Mouse (Mus musculus): ENCODE measurements at regions not wholly inside any gene's neighbourhood (a gene's known extent, or its start where the extent isn't known, plus 50 kb on each side); places are given as distances from the start of the nearest gene placed in this dataset.

- Histone ChIP-seq H3K9me3 (replicated peaks; ENCODE audit: control insufficient read depth, low read length) (no peaks in the 10 kb centered on the region), H3K4me3 (ENCODE audit: low read depth, low read length) (no peak overlapping the region), H3K4me2 (ENCODE audit: low read length) (no peak overlapping the region), H3K27ac (ENCODE audit: low read depth, low read length) (no peak overlapping the region), H3K9ac (ENCODE audit: low read length) (no peak overlapping the region), H3K4me1 (ENCODE audit: control insufficient read depth, insufficient read depth, low read length) (no peaks in the 10 kb centered on the region), H3K27me3 (replicated peaks; ENCODE audit: control insufficient read depth, insufficient read depth, low read length) (no peaks in the 10 kb centered on the region), H3K36me3 (ENCODE audit: control insufficient read depth, insufficient read depth, low read length) (no peaks in the 10 kb centered on the region)
- peak; percentile 51 for DNase-seq (ENCODE audit: low spot score)
- no peak for ATAC-seq
- 71% methylated on average over 3 of the region's 3 CpGs for WGBS
Measured at GRCm38 (mm10) chr9:116511450-116511849, 336.3 kb upstream of the Tgfbr2 start.

DNA sequence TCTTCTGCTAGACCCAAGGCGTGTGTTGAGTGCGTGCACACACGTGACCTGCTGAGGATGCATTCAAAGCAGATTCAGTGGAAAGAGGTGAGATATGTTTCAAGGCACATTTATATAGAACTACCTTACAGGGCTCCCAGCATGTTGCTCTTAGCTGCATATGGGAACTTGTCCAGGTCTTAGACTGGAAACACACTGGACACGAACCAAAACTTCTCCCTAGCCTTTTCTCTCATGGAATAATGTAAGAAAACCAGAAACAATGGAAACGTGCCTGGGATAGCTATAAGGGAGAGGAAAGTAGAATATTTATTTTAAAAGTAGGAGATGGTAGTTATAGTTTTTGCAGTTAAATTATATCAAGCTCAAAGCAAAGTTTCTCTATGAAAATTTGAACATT is 332.6 kb upstream of the Tgfbr2 start:
- DNase-seq (ENCODE audit: low spot score) (no peak), ATAC-seq (no peak)
- Histone ChIP-seq H3K9me3 (replicated peaks; ENCODE audit: control insufficient read depth, low read length) (no peaks in the 10 kb centered on the region), H3K36me3 (ENCODE audit: control insufficient read depth, insufficient read depth, low read length) (no peaks in the 10 kb centered on the region), H3K4me2 (ENCODE audit: low read length) (no peak overlapping the region), H3K4me3 (ENCODE audit: low read depth, low read length) (no peak overlapping the region), H3K4me1 (ENCODE audit: control insufficient read depth, insufficient read depth, low read length) (no peaks in the 10 kb centered on the region), H3K27me3 (replicated peaks; ENCODE audit: control insufficient read depth, insufficient read depth, low read length) (no peaks in the 10 kb centered on the region), H3K27ac (ENCODE audit: low read depth, low read length) (no peak overlapping the region), H3K9ac (ENCODE audit: low read length) (no peak overlapping the region)
- 81% methylated on average over 5 of the region's 5 CpGs for WGBS

DNA sequence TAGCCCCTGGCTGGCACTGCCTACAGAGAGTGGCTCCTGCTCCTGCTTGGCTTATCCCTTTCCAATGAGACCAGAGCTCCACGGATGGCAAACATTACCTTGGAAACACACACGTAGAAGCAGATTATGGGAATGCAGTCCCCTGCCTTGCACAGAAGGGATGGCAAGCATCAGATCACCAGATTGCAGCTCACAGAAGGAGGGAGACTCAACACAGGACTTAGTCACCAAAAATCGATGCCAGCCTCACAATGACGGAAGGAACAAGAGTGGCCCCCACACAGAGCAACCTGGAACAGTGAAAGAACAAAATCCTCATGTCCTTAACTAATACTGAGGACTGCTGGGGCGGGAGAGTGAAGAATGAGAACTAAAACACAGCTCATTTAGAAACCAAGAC is 327.7 kb upstream of the Tgfbr2 start:
- Histone ChIP-seq H3K36me3 (ENCODE audit: control insufficient read depth, insufficient read depth, low read length) (no peaks in the 10 kb centered on the region), H3K4me3 (ENCODE audit: low read depth, low read length) (no peak overlapping the region), H3K27ac (ENCODE audit: low read depth, low read length) (no peak overlapping the region), H3K9ac (ENCODE audit: low read length) (no peak overlapping the region), H3K9me3 (replicated peaks; ENCODE audit: control insufficient read depth, low read length) (no peaks in the 10 kb centered on the region), H3K4me2 (ENCODE audit: low read length) (no peak overlapping the region), H3K27me3 (replicated peaks; ENCODE audit: control insufficient read depth, insufficient read depth, low read length) (no peaks in the 10 kb centered on the region), H3K4me1 (ENCODE audit: control insufficient read depth, insufficient read depth, low read length) (no peaks in the 10 kb centered on the region)
- ATAC-seq (no peak), DNase-seq (ENCODE audit: low spot score) (no peak)
- 61% methylated on average over 5 of the region's 5 CpGs for WGBS

- H3K9me3 ChIP-seq (replicated peaks; ENCODE audit: control insufficient read depth, low read length), result no peaks in the 10 kb centered on the region
- no peak overlapping the region for H3K4me2 ChIP-seq (ENCODE audit: low read length)
- no peak for DNase-seq (ENCODE audit: low spot score)
- H3K4me1 ChIP-seq (ENCODE audit: control insufficient read depth, insufficient read depth, low read length), result no peaks in the 10 kb centered on the region
- no peak overlapping the region for H3K9ac ChIP-seq (ENCODE audit: low read length)
- no peak overlapping the region for H3K4me3 ChIP-seq (ENCODE audit: low read depth, low read length)
- no peak overlapping the region for H3K27ac ChIP-seq (ENCODE audit: low read depth, low read length)
- 65% methylated on average over 3 of the region's 3 CpGs for WGBS
- no peaks in the 10 kb centered on the region for H3K27me3 ChIP-seq (replicated peaks; ENCODE audit: control insufficient read depth, insufficient read depth, low read length)
- H3K36me3 ChIP-seq (ENCODE audit: control insufficient read depth, insufficient read depth, low read length), result no peaks in the 10 kb centered on the region
- ATAC-seq, result no peak
Measured at GRCm38 (mm10) chr9:116500951-116501350, 325.8 kb upstream of the Tgfbr2 start.

- WGBS, result 87% methylated on average over 2 of the region's 2 CpGs
- ATAC-seq (no peak), DNase-seq (ENCODE audit: low spot score) (no peak)
- H3K4me2 ChIP-seq (ENCODE audit: low read length), result no peak overlapping the region
- H3K9me3 ChIP-seq (replicated peaks; ENCODE audit: control insufficient read depth, low read length), result 0 out of 2 replicates have a peak, but pooled peaks cover 5% of the 10 kb centered on the region
- no peaks in the 10 kb centered on the region for H3K36me3 ChIP-seq (ENCODE audit: control insufficient read depth, insufficient read depth, low read length)
- H3K27ac ChIP-seq (ENCODE audit: low read depth, low read length), result no peak overlapping the region
- H3K27me3 ChIP-seq (replicated peaks; ENCODE audit: control insufficient read depth, insufficient read depth, low read length), result no peaks in the 10 kb centered on the region
- no peak overlapping the region for H3K4me3 ChIP-seq (ENCODE audit: low read depth, low read length)
- H3K4me1 ChIP-seq (ENCODE audit: control insufficient read depth, insufficient read depth, low read length), result no peaks in the 10 kb centered on the region
- H3K9ac ChIP-seq (ENCODE audit: low read length), result no peak overlapping the region
Measured at GRCm38 (mm10) chr9:116491227-116491626, 316.1 kb upstream of the Tgfbr2 start.

- ATAC-seq (no peak), DNase-seq (ENCODE audit: low spot score) (peak; percentile 27)
- no peaks in the 10 kb centered on the region for H3K36me3 ChIP-seq (ENCODE audit: control insufficient read depth, insufficient read depth, low read length)
- H3K4me2 ChIP-seq (ENCODE audit: low read length), result no peak overlapping the region
- no peak overlapping the region for H3K27ac ChIP-seq (ENCODE audit: low read depth, low read length)
- H3K4me1 ChIP-seq (ENCODE audit: control insufficient read depth, insufficient read depth, low read length), result no peaks in the 10 kb centered on the region
- H3K9me3 ChIP-seq (replicated peaks; ENCODE audit: control insufficient read depth, low read length), result 0 out of 2 replicates have a peak, but pooled peaks cover 5% of the 10 kb centered on the region
- H3K9ac ChIP-seq (ENCODE audit: low read length), result no peak overlapping the region
- H3K4me3 ChIP-seq (ENCODE audit: low read depth, low read length), result no peak overlapping the region
- 68% methylated on average over 4 of the region's 4 CpGs for WGBS
- 0 out of 2 replicates have a peak, but pooled peaks cover 3% of the 10 kb centered on the region for H3K27me3 ChIP-seq (replicated peaks; ENCODE audit: control insufficient read depth, insufficient read depth, low read length)
Measured at GRCm38 (mm10) chr9:116489787-116490186, 314.6 kb upstream of the Tgfbr2 start.

GRCm38 (mm10) chr9:116489273-116489672 is 314.1 kb upstream of the Tgfbr2 start:
- H3K9ac ChIP-seq (ENCODE audit: low read length), result no peak overlapping the region
- 76% methylated on average over 5 of the region's 5 CpGs for WGBS
- no peak overlapping the region for H3K4me2 ChIP-seq (ENCODE audit: low read length)
- H3K4me1 ChIP-seq (ENCODE audit: control insufficient read depth, insufficient read depth, low read length), result no peaks in the 10 kb centered on the region
- H3K4me3 ChIP-seq (ENCODE audit: low read depth, low read length), result no peak overlapping the region
- H3K27ac ChIP-seq (ENCODE audit: low read depth, low read length), result no peak overlapping the region
- DNase-seq (ENCODE audit: low spot score), result peak; percentile 27
- H3K9me3 ChIP-seq (replicated peaks; ENCODE audit: control insufficient read depth, low read length), result 0 out of 2 replicates have a peak, but pooled peaks cover 5% of the 10 kb centered on the region
- H3K36me3 ChIP-seq (ENCODE audit: control insufficient read depth, insufficient read depth, low read length), result no peaks in the 10 kb centered on the region
- 0 out of 2 replicates have a peak, but pooled peaks cover 3% of the 10 kb centered on the region for H3K27me3 ChIP-seq (replicated peaks; ENCODE audit: control insufficient read depth, insufficient read depth, low read length)
- peak; percentile 34; the same call in 1 of the 2 replicates for ATAC-seq

GRCm38 (mm10) chr9:116477309-116477708 is 302.1 kb upstream of the Tgfbr2 start:
- Histone ChIP-seq H3K4me2 (ENCODE audit: low read length) (no peak overlapping the region), H3K9me3 (replicated peaks; ENCODE audit: control insufficient read depth, low read length) (0 out of 2 replicates have a peak, but pooled peaks cover 3% of the 10 kb centered on the region), H3K4me1 (ENCODE audit: control insufficient read depth, insufficient read depth, low read length) (no peaks in the 10 kb centered on the region), H3K4me3 (ENCODE audit: low read depth, low read length) (no peak overlapping the region), H3K27me3 (replicated peaks; ENCODE audit: control insufficient read depth, insufficient read depth, low read length) (no peaks in the 10 kb centered on the region), H3K36me3 (ENCODE audit: control insufficient read depth, insufficient read depth, low read length) (no peaks in the 10 kb centered on the region), H3K9ac (ENCODE audit: low read length) (no peak overlapping the region), H3K27ac (ENCODE audit: low read depth, low read length) (no peak overlapping the region)
- DNase-seq (ENCODE audit: low spot score) (no peak), ATAC-seq (no peak)
- WGBS, result 78% methylated on average over 3 of the region's 3 CpGs

DNA sequence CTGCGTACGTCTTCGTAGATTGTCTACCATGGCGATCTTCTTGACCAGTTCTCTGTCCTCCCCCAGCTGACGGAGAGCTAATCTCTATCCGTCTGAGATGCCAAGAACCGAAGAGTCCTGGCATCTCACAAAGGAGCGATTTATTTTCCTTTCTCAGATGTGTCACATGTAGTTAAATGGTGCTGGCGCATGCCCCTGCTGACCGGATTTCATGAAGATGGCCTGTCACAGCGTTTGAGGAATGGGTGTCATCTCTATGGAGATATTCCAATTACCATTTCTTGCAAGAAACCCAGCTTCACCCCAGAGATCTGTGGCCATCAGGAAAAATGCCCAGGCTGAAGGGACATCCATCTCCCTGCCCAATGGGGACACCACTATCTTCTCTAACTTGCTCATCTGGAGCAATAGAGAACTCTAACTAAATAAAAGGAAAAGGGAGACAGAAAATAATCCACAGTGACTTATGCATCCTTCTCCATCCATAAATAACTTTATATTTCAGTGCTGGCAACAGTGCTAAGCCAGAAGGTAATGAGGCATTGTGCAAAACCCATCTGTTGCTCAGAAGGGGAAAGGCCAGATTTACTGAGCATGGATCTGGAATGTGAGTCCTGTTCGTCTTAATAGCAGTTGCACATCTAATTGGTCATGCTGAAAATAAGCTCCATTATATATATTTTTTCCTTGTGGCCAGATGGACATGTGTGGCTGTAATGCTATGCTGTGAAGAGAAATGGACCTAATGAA is 300.2 kb upstream of the Tgfbr2 start:
- Histone ChIP-seq H3K4me2 (ENCODE audit: low read length) (no peak overlapping the region), H3K27ac (ENCODE audit: low read depth, low read length) (no peak overlapping the region), H3K9ac (ENCODE audit: low read length) (no peak overlapping the region), H3K4me3 (ENCODE audit: low read depth, low read length) (no peak overlapping the region), H3K36me3 (ENCODE audit: control insufficient read depth, insufficient read depth, low read length) (no peaks in the 10 kb centered on the region), H3K9me3 (replicated peaks; ENCODE audit: control insufficient read depth, low read length) (0 out of 2 replicates have a peak, but pooled peaks cover 3% of the 10 kb centered on the region), H3K4me1 (ENCODE audit: control insufficient read depth, insufficient read depth, low read length) (no peaks in the 10 kb centered on the region), H3K27me3 (replicated peaks; ENCODE audit: control insufficient read depth, insufficient read depth, low read length) (no peaks in the 10 kb centered on the region)
- ATAC-seq (no peak), DNase-seq (ENCODE audit: low spot score) (no peak)
- 89% methylated on average over 12 of the region's 12 CpGs for WGBS
